Mouse (Mus musculus): Measurements from ENCODE around the gene Gm3029. TPM values are rescaled to one million over a fixed set of nuclear protein-coding genes. Genes with fewer than 3 reads are reported as not detected.
"Not testable (repeated sequence)": the region's sequence is repeated elsewhere in the genome, so short reads cannot be mapped to it uniquely, and the experiment has no call there.

Gene Gm3029
- total RNA-seq (2021), result not detected
- long read RNA-seq, experiment 1, result 0 reads
- long read RNA-seq, experiment 2, result 0 reads

DNA sequence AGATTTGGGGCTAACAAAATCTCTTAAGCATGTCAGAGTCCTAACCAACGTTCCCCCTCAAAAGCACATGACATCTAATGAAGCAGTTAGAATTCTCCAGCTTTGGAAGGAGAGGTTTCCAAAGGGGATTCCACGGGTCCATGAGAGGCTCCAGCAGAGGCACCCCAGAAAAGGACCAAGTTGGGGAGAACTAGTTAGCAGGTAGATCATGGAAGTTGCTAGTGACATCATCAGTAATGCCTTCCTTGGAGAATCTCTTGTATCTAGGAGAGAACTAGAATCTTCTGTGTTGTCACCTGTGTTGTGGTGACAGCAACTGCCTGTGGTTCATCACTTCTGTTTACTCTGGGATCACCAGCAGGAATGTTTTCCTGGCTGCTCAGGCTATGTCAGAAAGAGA lies at the start of gene Gm3029:
Gm3029 (plus strand) TSS at position 301 of the 400 bp plus-strand sequence.
- DNase-seq; intact Hi-C loops (cut with DNase I): not testable (repeated sequence)

- DNase-seq; intact Hi-C loops (cut with DNase I): not testable (repeated sequence)
These were observed 47.7 kb upstream of the Gm3029 start, which contains the start of gene Gm2916 for GRCm38 (mm10) chr14:3883872-3884271. Gm2916 (plus strand) TSS chr14:3884172.

GRCm38 (mm10) chr14:3963247-3963646 lies 31.7 kb downstream of the Gm3029 start, which contains the start of gene Gm3095:
Gm3095 (plus strand) TSS chr14:3963547.
- DNase-seq; intact Hi-C loops (cut with DNase I): not testable (repeated sequence)

Other genes with a start within 250 kb of the Gm3029 start
- gene Gm3043, start 243.0 kb upstream of the Gm3029 start, total RNA-seq (2021), result not detected
- not detected for gene Gm3002, start 121.7 kb upstream of the Gm3029 start, total RNA-seq (2021)
- not detected for gene Gm3033, start 85.5 kb upstream of the Gm3029 start, total RNA-seq (2021)
- gene Gm2916, start 47.6 kb upstream of the Gm3029 start, total RNA-seq (2021), result not detected
- not detected for gene Gm3095, start 31.8 kb downstream of the Gm3029 start, total RNA-seq (2021)
- not detected for gene Gm3099, start 66.6 kb downstream of the Gm3029 start, total RNA-seq (2021)
- gene Gm5796, start 92.2 kb downstream of the Gm3029 start, total RNA-seq (2021), result under 1 TPM in 1 of 2 experiments, not detected in 1; 0.51 TPM
- not detected for gene Gm3115, start 152.4 kb downstream of the Gm3029 start, total RNA-seq (2021)
- under 1 TPM in 1 of 2 experiments, not detected in 1; 0.15 TPM for gene Gm8108, start 178.8 kb downstream of the Gm3029 start, total RNA-seq (2021)
- gene Gm3127, start 233.3 kb downstream of the Gm3029 start, total RNA-seq (2021), result not detected